Mouse (Mus musculus) heart, adult 2 months (tissue): ENCODE measurements around the gene Mef2c.

ENCODE experiments used
- CTCF ChIP-seq: fragments of 200-600 bp; IDR thresholded peaks from 2 replicates; pipeline ENCODE4 v1.8.1; 2022; ENCODE audit warnings: antibody characterized with exemption, mild to moderate bottlenecking, moderate library complexity
- POLR2A ChIP-seq: fragments of 200-500 bp; IDR thresholded peaks from 2 replicates; pipeline ENCODE4 v1.6.1; 2011; ENCODE audit warnings: mild to moderate bottlenecking, low read depth, low read length, control low read depth; ENCODE audit not compliant: insufficient read depth

DNA sequence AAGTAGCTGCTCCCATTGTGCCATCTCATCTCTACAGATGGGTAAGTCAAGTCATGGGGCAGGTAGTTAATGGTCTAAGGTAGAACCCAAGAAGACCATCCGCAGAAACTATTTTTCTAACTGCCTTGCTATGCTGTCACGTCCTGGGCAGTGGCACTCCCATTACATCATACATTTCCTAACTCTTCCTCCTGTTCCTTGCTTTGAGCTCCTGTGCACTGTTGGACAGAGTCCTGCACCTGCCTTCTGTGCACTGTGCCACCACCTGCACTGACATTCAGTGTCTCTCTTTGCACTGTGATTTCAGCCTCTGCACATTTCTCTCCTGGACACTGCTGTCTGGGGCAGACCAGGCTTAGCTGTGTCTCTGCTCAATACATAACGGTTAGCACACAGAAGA is 134.9 kb downstream of the Mef2c start:
- TF ChIP-seq CTCF (no peak), POLR2A (no peak)
